Mouse (Mus musculus): Measurements from ENCODE around the gene Rac2. TPM values are rescaled to one million over a fixed set of nuclear protein-coding genes. Genes with fewer than 3 reads are reported as not detected.

The Rac2 gene
- total and polyA plus RNA-seq, 3 experiments, result 160 to 942 (median 453) TPM

DNA sequence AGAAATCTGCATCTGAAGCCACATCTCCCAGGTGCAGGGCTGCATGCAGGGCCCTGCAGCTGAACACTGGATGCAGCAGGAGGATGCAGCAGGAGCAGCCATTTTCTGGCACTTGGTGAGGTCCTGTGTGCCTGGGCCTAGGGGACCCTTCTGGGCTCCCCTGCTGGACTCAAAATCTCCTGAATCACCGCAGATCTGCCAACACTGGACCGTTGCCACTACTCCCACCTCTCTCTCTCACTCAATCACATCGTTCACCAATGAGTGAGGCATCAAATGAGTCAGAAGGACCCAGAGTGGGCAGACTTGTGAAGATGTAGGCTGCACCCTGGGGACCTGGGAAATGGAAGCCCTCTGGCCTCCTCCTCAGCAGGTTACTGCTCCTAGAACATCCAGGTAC, 31.5 kb downstream of the Rac2 start:
- Histone ChIP-seq H3K9me3 (replicated peaks; ENCODE audit: low read length) (no peaks in the 10 kb centered on the region), H3K36me3 (replicated peaks in 1 of 2; ENCODE audit: control insufficient read depth in 1 of 2, insufficient read depth in 1 of 2, low read length in 1 of 2) (no peaks in the 10 kb centered on the region), H3K4me3 (replicated peaks in 1 of 3; ENCODE audit: low read depth in 2 of 3, low read length in 2 of 3, poor library complexity in 1 of 3) (no peak overlapping the region), H3K9ac (ENCODE audit: insufficient read depth, low read depth) (no peak overlapping the region), H3K79me2 (replicated peaks; ENCODE audit: control insufficient read depth, extremely low read depth, insufficient read depth, poor library complexity, severe bottlenecking) (no peaks in the 10 kb centered on the region), H3K4me1 (ENCODE audit: control insufficient read depth in 1 of 2, insufficient read depth in 2 of 2) (peaks cover 38 to 45% of the 10 kb centered on the region in 2 experiments), H3K27ac (ENCODE audit: insufficient read depth, low read depth) (no peak overlapping the region), H3K27me3 (replicated peaks) (peaks cover 11% of the 10 kb centered on the region), H3K4me2 (ENCODE audit: insufficient read depth, low read depth, poor library complexity, severe bottlenecking) (no peak overlapping the region)
- dilution Hi-C loops (cut with MboI; ENCODE audit: extremely low pct_ligation_motif_present, extremely low pct_unique_long_range_greater_than_20kb, low sequenced_read_pairs), result no loop called here
- in situ Hi-C loops (cut with MboI; ENCODE audit: low pct_ligation_motif_present, low pct_unique_long_range_greater_than_20kb, low sequenced_read_pairs), result loop anchor here (25.0 kb wide), 2 partner anchors 354 to 579 kb away; partner anchors contain the start of genes Eif3d and Foxred2
- no peak for TF ChIP-seq ZMIZ1 (IDR thresholded peaks at IDR 0.05; ENCODE audit: low read depth, low read length)
- TF ChIP-seq PAX5 (IDR thresholded peaks at IDR 0.05; ENCODE audit: low read length), result no peak
- TF ChIP-seq KAT2A (IDR thresholded peaks at IDR 0.05; ENCODE audit: insufficient replicate concordance, low read length), result no peak
- TF ChIP-seq POLR2A (IDR thresholded peaks at IDR 0.05; ENCODE audit: low read depth, low read length), result no peak
- TF ChIP-seq RCOR1 (conservative IDR thresholded peaks at IDR 0.05; ENCODE audit: low read depth, low read length), result no peak
- TF ChIP-seq BHLHE40 (IDR thresholded peaks at IDR 0.05; ENCODE audit: low read depth, low read length), result no peak
- no peak for DNase-seq (ENCODE audit: extremely low read depth)

- no peak overlapping the region for H3K4me2 ChIP-seq (ENCODE audit: insufficient read depth, low read depth, poor library complexity, severe bottlenecking)
- no peak overlapping the region for H3K4me3 ChIP-seq (replicated peaks in 1 of 3; ENCODE audit: low read depth in 2 of 3, low read length in 2 of 3, poor library complexity in 1 of 3)
- H3K27ac ChIP-seq (ENCODE audit: insufficient read depth, low read depth), result no peak overlapping the region
- dilution Hi-C loops (cut with MboI; ENCODE audit: extremely low pct_ligation_motif_present, extremely low pct_unique_long_range_greater_than_20kb, low sequenced_read_pairs) (no loop called here), in situ Hi-C loops (cut with MboI; ENCODE audit: low pct_ligation_motif_present, low pct_unique_long_range_greater_than_20kb, low sequenced_read_pairs) (loop anchor here (10.0 to 25.0 kb wide), 4 partner anchors 91 to 574 kb away; partner anchors contain the start of genes Eif3d and Foxred2)
- H3K79me2 ChIP-seq (replicated peaks; ENCODE audit: control insufficient read depth, extremely low read depth, insufficient read depth, poor library complexity, severe bottlenecking), result no peaks in the 10 kb centered on the region
- H3K9me3 ChIP-seq (replicated peaks; ENCODE audit: low read length), result no peaks in the 10 kb centered on the region
- H3K27me3 ChIP-seq (replicated peaks), result no peaks in the 10 kb centered on the region
- H3K36me3 ChIP-seq (replicated peaks in 1 of 2; ENCODE audit: control insufficient read depth in 1 of 2, insufficient read depth in 1 of 2, low read length in 1 of 2), result no peaks in the 10 kb centered on the region
- TF ChIP-seq ZNF384 (IDR thresholded peaks at IDR 0.05; ENCODE audit: low read depth, low read length), result no peak
- no peak for TF ChIP-seq UBTF (IDR thresholded peaks at IDR 0.05; ENCODE audit: low read depth, low read length)
- no peak for TF ChIP-seq POLR2A (IDR thresholded peaks at IDR 0.05; ENCODE audit: low read depth, low read length)
- TF ChIP-seq MAFK (IDR thresholded peaks at IDR 0.05; ENCODE audit: insufficient replicate concordance, low read length), result no peak
- TF ChIP-seq TBP (conservative IDR thresholded peaks at IDR 0.05; ENCODE audit: low read depth, low read length), result no peak
- peaks cover 31 to 45% of the 10 kb centered on the region in 2 experiments for H3K4me1 ChIP-seq (ENCODE audit: control insufficient read depth in 1 of 2, insufficient read depth in 2 of 2)
- no peak for DNase-seq (ENCODE audit: extremely low read depth)
- no peak overlapping the region for H3K9ac ChIP-seq (ENCODE audit: insufficient read depth, low read depth)
These were observed 36.7 kb downstream of the Rac2 start for GRCm38 (mm10) chr15:78535723-78536421.

GRCm38 (mm10) chr15:78533346-78533835, 39.2 kb downstream of the Rac2 start:
- in situ Hi-C loops (cut with MboI; ENCODE audit: low pct_ligation_motif_present, low pct_unique_long_range_greater_than_20kb, low sequenced_read_pairs), result loop anchor here (10.0 to 25.0 kb wide), 4 partner anchors 89 to 571 kb away; partner anchors contain the start of genes Eif3d and Foxred2
- no peak for DNase-seq (ENCODE audit: extremely low read depth)
- TF ChIP-seq MEF2A (IDR thresholded peaks at IDR 0.05; ENCODE audit: borderline replicate concordance, low read depth, low read length) (no peak), UBTF (IDR thresholded peaks at IDR 0.05; ENCODE audit: low read depth, low read length) (no peak), USF1 (IDR thresholded peaks at IDR 0.05; ENCODE audit: low read depth, low read length) (no peak), ZMIZ1 (IDR thresholded peaks at IDR 0.05; ENCODE audit: low read depth, low read length) (no peak), NELFE (IDR thresholded peaks at IDR 0.05; ENCODE audit: low read depth, low read length) (no peak), JUND (conservative IDR thresholded peaks at IDR 0.05; ENCODE audit: low read depth, low read length) (no peak), POLR2A (IDR thresholded peaks at IDR 0.05; ENCODE audit: low read depth, low read length) (no peak), E2F4 (IDR thresholded peaks at IDR 0.05; ENCODE audit: insufficient replicate concordance, low read depth, low read length) (no peak), TCF12 (IDR thresholded peaks at IDR 0.05; ENCODE audit: low read depth, low read length) (no peak), CTCF (conservative IDR thresholded peaks at IDR 0.05 in 1 of 2, IDR thresholded peaks at IDR 0.05 in 1 of 2; ENCODE audit: low read depth in 2 of 2, low read length in 2 of 2) (no peak), MAZ (IDR thresholded peaks at IDR 0.05; ENCODE audit: low read depth, low read length) (no peak), SMC3 (IDR thresholded peaks at IDR 0.05; ENCODE audit: low read depth, low read length) (no peak), TBP (conservative IDR thresholded peaks at IDR 0.05; ENCODE audit: low read depth, low read length) (no peak), BHLHE40 (IDR thresholded peaks at IDR 0.05; ENCODE audit: low read depth, low read length) (no peak), HCFC1 (IDR thresholded peaks at IDR 0.05; ENCODE audit: low read depth, low read length) (no peak), EP300 (IDR thresholded peaks at IDR 0.05; ENCODE audit: low read length) (no peak), GABPA (IDR thresholded peaks at IDR 0.05; ENCODE audit: insufficient replicate concordance, low read depth, low read length) (no peak), MAFK (IDR thresholded peaks at IDR 0.05; ENCODE audit: insufficient replicate concordance, low read length) (no peak)
- Histone ChIP-seq H3K4me3 (replicated peaks in 1 of 3; ENCODE audit: low read depth in 2 of 3, low read length in 2 of 3, poor library complexity in 1 of 3) (no peak overlapping the region), H3K9ac (ENCODE audit: insufficient read depth, low read depth) (no peak overlapping the region), H3K79me2 (replicated peaks; ENCODE audit: control insufficient read depth, extremely low read depth, insufficient read depth, poor library complexity, severe bottlenecking) (no peaks in the 10 kb centered on the region), H3K9me3 (replicated peaks; ENCODE audit: low read length) (no peaks in the 10 kb centered on the region), H3K27me3 (replicated peaks) (no peaks in the 10 kb centered on the region), H3K27ac (ENCODE audit: insufficient read depth, low read depth) (no peak overlapping the region), H3K36me3 (replicated peaks in 1 of 2; ENCODE audit: control insufficient read depth in 1 of 2, insufficient read depth in 1 of 2, low read length in 1 of 2) (no peaks in the 10 kb centered on the region), H3K4me1 (ENCODE audit: control insufficient read depth in 1 of 2, insufficient read depth in 2 of 2) (peaks cover 35 to 52% of the 10 kb centered on the region in 2 experiments), H3K4me2 (ENCODE audit: insufficient read depth, low read depth, poor library complexity, severe bottlenecking) (no peak overlapping the region)
- dilution Hi-C loops (cut with MboI; ENCODE audit: extremely low pct_ligation_motif_present, extremely low pct_unique_long_range_greater_than_20kb, low sequenced_read_pairs), result no loop called here

Data from CH12.LX (cell line).